Mouse (Mus musculus): Measurements from ENCODE around the gene Ctnnb1.

Gene Ctnnb1

DNA sequence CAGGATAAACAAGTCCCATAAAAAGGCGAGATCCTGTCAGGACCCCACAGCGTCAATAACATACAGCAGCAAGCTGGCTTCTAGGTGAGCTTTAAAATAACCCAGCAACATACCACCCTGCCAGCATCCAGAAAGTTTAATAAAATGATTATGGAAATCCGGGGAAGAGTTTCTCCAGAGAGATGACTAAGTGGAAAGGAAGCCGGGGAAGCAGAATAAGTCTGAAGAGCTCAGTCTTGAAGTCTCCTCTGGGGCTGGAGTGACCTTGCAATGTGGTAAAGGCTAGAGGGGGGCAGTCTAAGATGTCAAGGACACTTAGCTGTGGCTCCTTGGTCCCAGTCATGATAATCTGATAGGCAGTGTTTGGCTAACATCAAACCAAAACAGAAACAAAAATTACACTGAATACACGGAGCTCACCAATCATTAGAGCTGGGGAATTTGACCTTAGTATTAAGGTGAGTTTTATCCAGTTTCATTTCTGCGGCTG, 44.1 kb downstream of the Ctnnb1 start:
- TF ChIP-seq GATA4 (IDR thresholded peaks at IDR 0.05; ENCODE audit: insufficient replicate concordance, low read length), result no peak

DNA sequence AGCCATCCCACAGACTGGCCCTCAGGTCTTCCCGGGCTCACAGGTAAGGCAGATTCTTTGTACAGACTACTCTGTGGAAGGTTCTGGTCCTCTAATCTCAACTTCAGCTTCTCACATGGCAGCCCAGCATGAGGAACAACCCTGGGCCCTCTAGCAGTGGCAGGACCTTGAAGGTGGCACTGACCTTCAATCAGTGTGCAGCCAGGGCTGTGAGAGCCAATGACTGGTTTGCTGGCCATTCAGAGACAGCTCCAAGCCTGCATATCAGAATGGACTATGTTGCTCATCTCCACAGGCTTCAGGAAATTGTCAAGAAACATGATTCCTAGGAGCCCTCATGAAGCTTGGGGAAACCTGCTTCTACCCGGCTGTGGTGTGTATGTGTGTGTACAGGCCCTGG, 45.2 kb downstream of the Ctnnb1 start:
- TF ChIP-seq GATA4 (IDR thresholded peaks at IDR 0.05; ENCODE audit: insufficient replicate concordance, low read length), result no peak

DNA sequence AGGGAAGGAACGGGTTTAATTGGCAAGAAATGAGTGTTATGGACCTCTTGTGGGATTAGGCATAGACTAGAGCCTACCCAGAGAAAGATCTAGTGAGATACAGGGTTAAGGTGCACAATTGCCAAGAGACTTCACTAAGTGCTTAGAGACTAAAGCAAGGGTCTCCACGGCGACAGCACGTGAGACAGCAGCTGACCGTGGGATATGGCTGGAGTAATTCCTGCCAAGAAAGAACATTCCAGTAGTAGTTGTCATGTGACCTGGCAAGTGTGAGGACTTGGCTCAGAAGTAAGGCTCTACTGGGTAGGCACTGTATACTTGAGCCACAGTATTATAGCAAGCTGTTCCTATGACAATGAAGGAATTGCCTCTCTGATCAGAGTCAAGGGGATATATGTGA, 47.1 kb downstream of the Ctnnb1 start:
- no peak for TF ChIP-seq GATA4 (IDR thresholded peaks at IDR 0.05; ENCODE audit: insufficient replicate concordance, low read length)

DNA sequence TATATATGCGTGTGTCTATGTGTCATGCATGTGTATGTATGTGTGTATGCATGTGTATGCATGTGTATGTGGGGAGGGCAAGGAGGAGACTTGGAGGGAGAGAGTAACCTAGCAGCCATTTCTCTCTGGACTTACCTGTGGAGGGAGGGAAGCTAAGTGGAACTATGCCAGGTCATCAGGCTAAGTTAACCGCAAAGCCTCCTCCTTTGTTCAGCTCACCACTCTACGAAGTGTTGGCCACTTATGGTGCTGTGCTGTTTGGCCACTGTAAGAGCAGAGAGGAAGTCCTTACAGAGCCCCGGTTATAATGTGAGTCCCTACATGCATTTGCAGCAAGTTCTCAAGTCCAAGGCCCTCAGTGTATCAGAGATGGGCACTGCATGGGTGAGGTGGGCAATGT, 47.8 kb downstream of the Ctnnb1 start:
- TF ChIP-seq GATA4 (IDR thresholded peaks at IDR 0.05; ENCODE audit: insufficient replicate concordance, low read length), result no peak

DNA sequence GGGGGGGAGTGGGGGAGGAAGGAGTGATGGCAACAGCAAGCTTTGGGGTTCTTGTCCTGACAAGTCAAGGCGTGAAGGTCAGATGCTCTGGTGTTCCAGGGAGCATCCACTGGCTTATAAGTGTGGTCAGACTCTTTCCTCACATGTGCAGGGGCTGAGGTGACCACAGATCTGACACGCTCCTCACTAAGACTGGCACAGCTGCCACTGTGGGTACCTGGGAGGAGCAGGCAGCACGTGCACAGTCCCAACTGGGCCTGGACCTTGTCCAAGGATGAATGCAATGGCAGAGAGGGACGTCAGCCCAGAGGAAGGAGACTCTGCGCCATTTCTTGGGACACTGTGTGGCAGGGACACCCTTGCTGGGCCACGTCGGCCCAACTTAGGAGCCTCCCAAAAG, 52.8 kb downstream of the Ctnnb1 start:
- TF ChIP-seq GATA4 (IDR thresholded peaks at IDR 0.05; ENCODE audit: insufficient replicate concordance, low read length), result no peak

DNA sequence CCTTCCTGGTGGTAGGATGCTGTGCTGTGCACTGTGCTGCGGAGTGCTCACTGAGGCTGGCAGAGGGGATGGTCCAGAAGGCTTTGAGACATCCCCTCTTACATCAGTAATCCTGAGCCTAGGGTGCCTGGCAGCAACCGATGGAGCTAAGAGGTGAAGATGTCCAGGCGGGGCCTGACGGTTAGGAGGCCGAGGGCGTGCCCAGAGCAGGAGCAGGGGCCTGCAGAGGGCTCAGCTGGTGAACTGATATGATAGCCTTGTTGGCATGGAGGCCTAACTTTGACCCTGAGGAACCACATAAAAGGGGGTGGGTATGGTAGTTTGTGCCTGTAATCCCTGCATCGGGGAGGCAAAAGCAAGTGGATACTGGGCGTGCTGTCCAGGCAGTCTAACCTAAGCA, 54.8 kb downstream of the Ctnnb1 start:
- TF ChIP-seq GATA4 (IDR thresholded peaks at IDR 0.05; ENCODE audit: insufficient replicate concordance, low read length), result no peak

DNA sequence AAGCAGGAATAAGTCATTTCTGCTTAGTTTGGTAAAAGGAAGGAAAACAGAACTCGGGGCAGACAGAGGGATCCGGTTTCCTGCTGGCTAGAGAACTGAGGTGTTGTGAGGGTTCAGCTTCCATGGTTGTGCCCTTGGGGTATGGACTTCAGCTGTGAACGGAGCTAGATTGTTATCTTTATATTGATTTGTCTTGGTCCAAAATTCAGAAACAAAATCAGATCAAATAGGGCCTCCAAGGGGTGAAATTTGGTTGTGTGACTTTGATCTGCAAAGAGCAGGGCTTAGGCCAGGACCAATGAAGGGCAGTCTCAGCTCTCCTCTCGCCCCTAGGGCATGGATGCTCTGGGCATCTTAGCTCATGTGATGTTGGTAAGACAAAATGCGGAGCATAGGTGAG, 55.5 kb downstream of the Ctnnb1 start:
- TF ChIP-seq GATA4 (IDR thresholded peaks at IDR 0.05; ENCODE audit: insufficient replicate concordance, low read length), result peak; percentile 88

DNA sequence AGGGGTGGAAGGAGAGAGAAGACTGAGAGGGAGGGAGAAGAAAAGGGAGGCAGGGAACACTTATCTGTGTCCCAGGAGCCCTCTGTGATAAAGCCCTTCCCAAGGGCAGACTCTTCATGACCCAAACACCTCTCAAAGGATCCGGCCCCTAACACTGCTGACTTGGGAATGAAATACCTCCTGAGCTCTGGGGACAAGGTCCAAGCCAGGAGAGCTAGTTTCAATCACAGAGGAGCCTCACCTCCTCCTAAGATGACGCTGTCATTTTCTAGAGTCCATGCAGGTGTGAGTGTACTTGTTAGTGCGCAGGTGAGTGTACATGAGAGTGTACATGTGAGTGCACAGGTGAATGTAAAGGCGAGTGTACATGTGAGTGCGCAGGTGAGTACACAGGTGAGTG, 56.0 kb downstream of the Ctnnb1 start:
- TF ChIP-seq GATA4 (IDR thresholded peaks at IDR 0.05; ENCODE audit: insufficient replicate concordance, low read length), result no peak

DNA sequence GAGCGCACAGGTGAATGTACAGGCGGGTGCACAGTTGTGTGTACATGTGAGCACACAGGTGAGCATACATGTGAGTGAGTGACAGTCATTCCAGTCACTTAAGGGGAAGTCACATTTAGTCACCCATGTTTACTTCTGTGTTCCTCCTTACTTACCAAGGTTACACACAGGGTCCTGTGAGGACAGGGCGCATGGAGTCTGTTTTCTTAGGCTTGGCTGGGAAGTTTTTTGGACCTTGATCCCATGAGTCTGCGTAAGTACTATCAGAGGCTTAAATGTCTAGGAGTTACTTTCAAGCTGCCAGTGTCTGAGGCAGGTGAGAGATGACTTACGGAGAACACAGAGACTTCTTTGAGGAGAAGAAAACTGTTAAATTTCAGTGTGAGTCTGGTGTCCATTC, 56.5 kb downstream of the Ctnnb1 start:
- no peak for TF ChIP-seq GATA4 (IDR thresholded peaks at IDR 0.05; ENCODE audit: insufficient replicate concordance, low read length)

DNA sequence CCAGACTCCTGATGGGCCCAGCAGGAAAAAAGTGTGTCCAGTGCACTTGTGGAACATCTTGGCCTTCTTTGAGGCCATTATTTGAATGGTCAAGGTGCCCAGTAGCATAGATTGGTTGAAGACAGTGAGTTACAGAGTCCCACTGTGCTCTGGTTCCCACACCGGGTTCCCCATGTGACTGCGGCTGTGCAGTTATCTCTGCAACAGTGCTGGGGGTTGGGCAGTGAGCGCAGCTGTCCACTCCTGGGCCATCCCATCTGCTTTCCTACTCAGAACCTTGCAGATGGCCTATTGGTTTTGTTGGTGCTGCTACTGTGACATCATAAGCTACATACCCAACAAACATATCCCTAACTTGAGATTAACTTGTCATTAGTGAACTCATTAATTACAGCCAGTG, 57.2 kb downstream of the Ctnnb1 start:
- TF ChIP-seq GATA4 (IDR thresholded peaks at IDR 0.05; ENCODE audit: insufficient replicate concordance, low read length), result no peak

DNA sequence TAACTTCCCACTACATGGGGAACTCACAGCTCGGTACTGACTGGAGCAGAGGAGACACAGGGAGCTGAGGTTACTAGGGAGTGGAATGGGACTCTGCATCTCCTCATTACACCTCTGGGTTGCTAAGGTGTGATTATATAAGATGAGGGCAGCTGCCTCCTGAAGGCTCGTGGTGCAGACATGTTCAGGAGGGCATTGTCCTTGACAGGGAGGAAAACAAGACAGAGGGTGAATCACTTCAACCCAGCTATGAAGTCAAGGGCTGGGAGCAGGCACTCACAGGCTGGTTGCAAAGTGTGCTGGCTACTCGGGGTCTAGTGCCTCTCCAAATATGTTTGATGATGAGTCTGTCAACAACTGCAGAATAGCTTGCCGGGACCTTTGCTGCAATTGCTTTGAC, 58.0 kb downstream of the Ctnnb1 start:
- TF ChIP-seq GATA4 (IDR thresholded peaks at IDR 0.05; ENCODE audit: insufficient replicate concordance, low read length), result no peak

DNA sequence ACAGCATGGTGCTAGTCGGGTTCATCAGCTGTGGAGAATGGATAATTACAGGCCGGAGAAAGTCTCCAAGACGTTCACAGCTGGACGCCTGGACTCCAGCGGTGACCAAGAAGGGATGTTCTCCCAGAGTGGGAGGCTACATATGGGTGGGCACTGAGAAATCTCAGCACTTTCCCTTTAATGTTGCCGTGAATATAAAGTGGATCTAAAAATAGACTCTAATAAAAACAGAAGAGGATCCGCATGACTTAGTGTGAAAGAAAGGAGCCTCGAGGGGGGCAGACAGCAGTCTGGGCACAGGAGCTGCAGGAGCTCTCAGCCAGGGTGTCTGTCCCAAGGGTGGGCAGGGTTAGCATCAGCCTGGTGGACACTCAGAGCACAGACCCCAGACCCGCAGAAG, 59.1 kb downstream of the Ctnnb1 start:
- TF ChIP-seq GATA4 (IDR thresholded peaks at IDR 0.05; ENCODE audit: insufficient replicate concordance, low read length), result no peak

DNA sequence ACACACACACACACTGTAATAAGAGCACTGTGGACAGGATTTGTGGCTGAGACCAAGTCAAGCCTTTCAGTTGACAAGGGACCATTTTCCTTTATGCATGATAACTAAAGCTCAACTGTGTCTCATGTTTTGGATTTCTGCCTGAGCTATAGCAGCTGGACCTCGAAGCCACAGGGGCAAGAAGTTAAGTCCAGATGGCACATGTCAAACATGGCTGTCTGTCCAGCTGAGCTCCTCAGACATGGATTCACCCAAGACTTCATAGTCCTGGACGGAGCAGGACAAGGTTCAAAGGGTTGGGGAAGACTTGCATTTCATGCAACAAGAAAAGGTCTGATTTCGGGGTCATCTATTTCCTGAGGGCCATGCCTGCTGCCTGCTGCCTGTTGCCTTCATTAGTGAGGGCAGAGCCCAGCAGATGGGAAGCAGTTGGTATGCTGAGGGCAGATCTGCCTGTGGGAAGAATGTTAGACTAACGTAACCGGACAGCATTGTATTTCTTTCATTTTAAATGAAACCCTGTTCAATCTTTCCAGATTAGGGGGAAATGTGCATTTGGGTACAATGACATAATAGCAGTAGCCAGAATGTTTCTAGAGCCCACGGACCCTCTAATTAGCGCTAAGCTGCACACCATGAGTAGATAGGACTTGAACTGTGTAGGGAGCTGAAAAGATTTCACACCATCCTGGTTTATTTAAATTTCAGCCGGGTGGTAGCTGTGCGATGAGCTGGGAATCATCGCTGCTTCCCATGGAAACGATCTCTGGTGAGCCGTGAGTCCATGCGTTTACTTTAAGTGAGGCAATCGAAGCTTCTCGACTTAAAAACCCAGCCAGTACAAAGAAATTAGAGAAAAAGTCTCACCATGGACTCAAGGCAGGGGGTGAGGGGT, 61.0 kb downstream of the Ctnnb1 start:
- TF ChIP-seq GATA4 (IDR thresholded peaks at IDR 0.05; ENCODE audit: insufficient replicate concordance, low read length), result no peak

DNA sequence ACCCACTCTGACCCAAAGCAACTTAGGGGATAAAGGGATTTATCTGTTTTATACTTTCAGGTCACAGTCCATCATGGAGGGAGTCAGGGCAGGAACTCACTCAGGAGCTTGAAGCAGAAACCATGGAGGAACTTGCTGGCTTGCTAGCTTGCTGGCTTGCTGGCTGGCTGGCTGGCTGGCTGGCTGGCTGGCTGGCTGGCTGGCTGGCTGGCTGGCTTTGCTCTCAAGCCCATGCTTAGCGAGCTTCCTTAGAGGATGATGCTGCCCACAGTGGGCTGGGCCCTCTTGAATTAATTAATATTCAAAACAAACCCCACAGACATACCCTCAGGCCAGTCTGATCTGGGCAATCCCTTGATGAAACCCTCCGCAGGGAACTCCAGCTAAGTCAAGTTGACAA, 62.8 kb downstream of the Ctnnb1 start:
- no peak for TF ChIP-seq GATA4 (IDR thresholded peaks at IDR 0.05; ENCODE audit: insufficient replicate concordance, low read length)

DNA sequence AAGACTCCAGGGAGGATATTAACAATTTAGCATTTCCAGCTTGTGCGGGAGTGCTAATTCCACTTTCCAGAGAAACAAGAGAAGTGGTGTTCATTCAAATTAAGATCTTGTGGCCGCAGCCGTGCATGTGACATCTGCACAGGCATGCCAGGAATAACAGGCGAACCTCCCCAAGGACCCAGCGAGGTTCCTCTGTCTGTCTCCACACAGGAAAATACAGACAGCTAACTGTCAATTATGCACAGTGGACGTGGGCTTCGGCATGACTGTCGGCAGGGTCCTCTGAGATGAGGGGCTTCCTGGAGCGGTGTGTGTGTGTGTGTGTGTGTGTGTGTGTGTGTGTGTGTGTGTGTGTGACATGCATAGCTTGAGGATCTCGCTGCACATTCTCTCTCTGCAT, 64.0 kb downstream of the Ctnnb1 start:
- no peak for TF ChIP-seq GATA4 (IDR thresholded peaks at IDR 0.05; ENCODE audit: insufficient replicate concordance, low read length)

DNA sequence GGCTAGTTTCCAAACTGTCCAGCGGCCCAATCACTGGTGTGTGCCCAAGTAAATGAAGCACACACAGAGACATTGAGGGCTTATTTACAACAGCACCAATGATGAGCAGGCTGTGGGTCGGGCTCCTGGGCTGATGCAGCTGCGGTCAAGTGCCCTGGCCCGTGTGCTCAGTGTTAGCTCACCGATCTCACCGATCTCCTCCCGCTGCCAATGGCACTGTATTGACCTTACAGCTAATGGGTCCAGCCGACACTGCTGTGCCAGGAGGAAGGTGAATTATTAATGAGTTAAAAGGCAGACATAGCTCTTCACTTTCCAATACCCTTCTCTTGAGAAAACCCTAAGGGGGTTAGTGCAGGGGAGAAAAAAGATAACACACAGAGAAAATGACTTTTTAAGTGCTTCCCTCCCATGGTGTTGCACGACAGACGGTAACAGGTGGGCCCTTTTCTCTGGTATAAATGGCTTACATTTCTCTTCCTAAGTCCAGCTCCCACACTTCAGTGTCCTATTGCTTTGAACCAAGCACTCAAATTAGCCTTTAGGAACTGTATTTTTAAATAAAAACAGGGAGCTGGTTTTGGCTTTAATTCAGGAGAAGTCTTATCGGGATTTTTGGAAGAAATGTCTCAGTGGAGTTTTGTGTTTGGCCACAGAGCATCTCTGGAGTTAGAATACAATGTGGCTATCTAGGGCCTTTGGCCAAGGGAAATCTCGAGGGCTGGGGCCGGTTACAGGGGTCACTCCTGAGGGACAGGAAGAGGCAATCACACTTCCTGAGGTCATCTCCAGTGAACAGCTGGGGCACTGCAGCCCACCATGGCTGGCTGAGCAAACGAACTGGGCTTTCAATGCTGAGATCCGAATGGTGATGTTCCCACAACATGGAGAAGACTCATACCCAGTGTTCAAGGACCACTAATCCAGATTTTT, 65.5 kb downstream of the Ctnnb1 start:
- peak; percentile 21; the same call in 1 of the 2 replicates for TF ChIP-seq GATA4 (IDR thresholded peaks at IDR 0.05; ENCODE audit: insufficient replicate concordance, low read length)
